Mouse (Mus musculus): ENCODE data around the gene 4933427D14Rik.

DNA sequence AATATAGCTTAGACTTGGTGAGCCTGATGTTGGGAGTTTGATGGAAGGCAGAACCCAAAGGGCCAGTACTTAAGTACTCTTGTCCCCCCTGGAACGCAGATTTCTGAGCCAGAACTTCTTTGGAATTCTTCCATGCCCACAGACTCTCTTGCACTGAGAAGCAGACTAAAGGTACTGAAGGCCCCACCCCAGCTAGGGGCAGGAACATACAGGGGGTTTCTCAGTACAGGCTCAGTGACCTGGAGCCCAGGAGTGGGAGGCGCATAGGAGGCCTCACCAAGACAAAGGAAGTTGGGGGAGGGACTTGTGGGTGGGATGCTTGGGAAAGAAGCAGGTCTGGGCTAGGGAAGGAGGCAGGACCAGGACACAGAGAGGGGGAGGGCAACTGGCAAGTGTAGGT is 56.1 kb downstream of the 4933427D14Rik start:
- no peak for TF ChIP-seq CTCF (IDR thresholded peaks at IDR 0.05; ENCODE audit: low read depth, low read length)
- no peak for TF ChIP-seq POLR2A (IDR thresholded peaks at IDR 0.05; ENCODE audit: insufficient read depth, low read length)

Measured in ES-Bruce4 (cell line).